Mouse (Mus musculus) spleen, adult 2 months (tissue): ENCODE measurements around the gene Rrn3.
A peak's percentile ranks its signal among the peaks of the same experiment; 100 is the strongest.

ENCODE experiments used
- CTCF ChIP-seq: fragments of 200-500 bp; IDR thresholded peaks from 2 replicates; pipeline ENCODE4 v1.5.1; 2011; ENCODE audit warnings: mild to moderate bottlenecking, inconsistent platforms; ENCODE audit not compliant: insufficient read depth, insufficient read length, insufficient replicate concordance; ENCODE audit errors: extremely low read depth
- POLR2A ChIP-seq: fragments of 200-500 bp; IDR thresholded peaks from 2 replicates; pipeline ENCODE4 v1.6.1; 2011; ENCODE audit warnings: low read depth, low read length, inconsistent platforms

DNA sequence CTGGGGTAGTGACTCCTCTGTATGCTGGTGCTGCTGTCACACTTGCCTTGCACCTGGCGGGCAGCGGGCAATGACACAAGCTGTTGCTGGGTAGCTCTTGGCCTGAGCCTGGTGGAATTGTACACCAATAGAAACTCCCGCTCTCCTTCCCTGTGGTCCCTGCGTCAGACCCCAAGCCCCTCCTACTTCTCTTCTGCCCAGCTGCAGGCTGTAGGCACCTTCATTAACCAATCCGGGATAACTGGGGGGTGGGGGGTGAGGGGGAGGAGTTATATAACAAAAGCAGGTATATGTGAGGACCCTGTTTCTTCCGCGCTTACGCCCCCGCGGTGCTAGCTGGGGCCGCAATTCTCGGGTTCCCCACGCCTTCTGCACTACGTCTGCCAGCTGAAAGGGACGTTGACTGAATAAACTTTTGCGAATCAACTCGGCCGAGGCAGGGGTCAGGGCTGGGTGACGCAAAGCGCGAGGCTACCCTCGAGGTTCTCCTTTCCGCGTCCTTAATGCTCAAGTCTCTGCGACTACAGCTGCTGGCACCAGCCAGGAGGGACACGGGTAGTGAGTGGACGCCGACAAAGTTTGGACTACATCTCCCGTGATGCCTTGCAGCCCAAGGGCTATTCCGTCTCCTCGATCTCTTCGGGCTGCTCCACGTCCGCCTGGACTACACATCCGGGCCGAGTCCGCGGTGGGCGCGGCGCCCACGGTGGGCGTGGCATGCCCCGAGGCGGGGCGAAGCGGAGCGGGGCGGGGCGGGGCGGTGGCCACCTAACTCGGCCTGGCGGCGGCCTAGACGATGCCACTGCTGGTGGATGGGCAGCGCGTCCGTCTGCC is 38.3 kb downstream of the Rrn3 start, which contains the start of gene Ntan1:
- no peak for TF ChIP-seq CTCF
- peak; percentile 71 for TF ChIP-seq POLR2A
